Mouse (Mus musculus): Measurements from ENCODE around the gene Cwc27.

GRCm38 (mm10) chr13:104650654-104651053, 166.3 kb downstream of the Cwc27 start:
- TF ChIP-seq CTCF (IDR thresholded peaks at IDR 0.05; ENCODE audit: low read depth) (no peak), EP300 (optimal IDR thresholded peaks at IDR 0.05) (no peak)

Data from stomach, postnatal 0 days (tissue).